Mouse (Mus musculus): ENCODE data around the gene Scml4.

Gene Scml4

GRCm38 (mm10) chr10:42862806-42863205 lies 2.6 kb downstream of the Scml4 start:
- DNase-seq = no peak

- DNase-seq = peak; percentile 12 to 35
Measured at GRCm38 (mm10) chr10:42863621-42864391, 3.6 kb downstream of the Scml4 start.

- DNase-seq = no peak
Measured at GRCm38 (mm10) chr10:42864696-42865095, 4.5 kb downstream of the Scml4 start.

GRCm38 (mm10) chr10:42868416-42868815 lies 8.2 kb downstream of the Scml4 start:
- no peak for DNase-seq

- no peak for DNase-seq
Measured at GRCm38 (mm10) chr10:42869467-42869866, 9.3 kb downstream of the Scml4 start.

GRCm38 (mm10) chr10:42872269-42873010 lies 12.3 kb downstream of the Scml4 start:
- DNase-seq = no peak

GRCm38 (mm10) chr10:42873077-42873595 lies 13.0 kb downstream of the Scml4 start:
- DNase-seq = no peak

- DNase-seq = no peak
Measured at GRCm38 (mm10) chr10:42876172-42876571, 16.0 kb downstream of the Scml4 start.

GRCm38 (mm10) chr10:42879269-42879681 lies 19.1 kb downstream of the Scml4 start:
- DNase-seq = no peak

- DNase-seq = no peak
Measured at GRCm38 (mm10) chr10:42879682-42880081, 19.5 kb downstream of the Scml4 start.

GRCm38 (mm10) chr10:42887040-42887439 lies 26.9 kb downstream of the Scml4 start:
- DNase-seq = no peak

- DNase-seq = no peak
Measured at GRCm38 (mm10) chr10:42888241-42888640, 28.1 kb downstream of the Scml4 start.

GRCm38 (mm10) chr10:42890365-42890764 lies 30.2 kb downstream of the Scml4 start:
- DNase-seq = no peak

GRCm38 (mm10) chr10:42892250-42892649 lies 32.1 kb downstream of the Scml4 start:
- DNase-seq = no peak

GRCm38 (mm10) chr10:42892987-42893386 lies 32.8 kb downstream of the Scml4 start:
- no peak for DNase-seq

- DNase-seq = no peak
Measured at GRCm38 (mm10) chr10:42893857-42894256, 33.7 kb downstream of the Scml4 start.

- no peak for DNase-seq
Measured at GRCm38 (mm10) chr10:42894263-42894662, 34.1 kb downstream of the Scml4 start.

GRCm38 (mm10) chr10:42894696-42895095 lies 34.5 kb downstream of the Scml4 start:
- DNase-seq = no peak

- no peak for DNase-seq
Measured at GRCm38 (mm10) chr10:42896621-42897020, 36.5 kb downstream of the Scml4 start.

- no peak for DNase-seq
Measured at GRCm38 (mm10) chr10:42897166-42897565, 37.0 kb downstream of the Scml4 start.

- no peak for DNase-seq
Measured at GRCm38 (mm10) chr10:42897632-42898031, 37.5 kb downstream of the Scml4 start.

- no peak for DNase-seq
Measured at GRCm38 (mm10) chr10:42901361-42901760, 41.2 kb downstream of the Scml4 start.

GRCm38 (mm10) chr10:42903054-42903453 lies 42.9 kb downstream of the Scml4 start:
- DNase-seq = no peak

GRCm38 (mm10) chr10:42908562-42908961 lies 48.4 kb downstream of the Scml4 start:
- DNase-seq = no peak

Data from cerebellum, adult 18-20 months (tissue).